Mouse (Mus musculus) forebrain, embryonic 13.5 days (tissue): ENCODE measurements around the gene Mcm9. TPM values are rescaled to one million over a fixed set of nuclear protein-coding genes. Genes with fewer than 3 reads are reported as not detected.
"Not testable (repeated sequence)": the region's sequence is repeated elsewhere in the genome, so short reads cannot be mapped to it uniquely, and the experiment has no call there.

Experiments
- ATAC-seq: fragments of 200-750 bp; cut with Nextera tagmentation; 2 replicates; pipeline ENCODE4 v1.8.0; 2017
- H3K27ac ChIP-seq: fragments of 300-500 bp; sonication (generic); 2 replicates; pipeline ENCODE4 v1.5.1; 2015; ENCODE audit warnings: inconsistent platforms, mild to moderate bottlenecking, moderate library complexity
- H3K27me3 ChIP-seq: fragments of 300-500 bp; sonication (generic); 2 replicates; pipeline ENCODE4 v1.6.1; 2015; ENCODE audit warnings: mild to moderate bottlenecking, inconsistent platforms
- H3K36me3 ChIP-seq: fragments of 300-500 bp; sonication (generic); 2 replicates; pipeline ENCODE4 v1.6.1; 2015; ENCODE audit warnings: mild to moderate bottlenecking, inconsistent platforms; ENCODE audit not compliant: poor library complexity, severe bottlenecking
- H3K4me1 ChIP-seq: fragments of 300-500 bp; sonication (generic); 2 replicates; pipeline ENCODE4 v1.6.1; 2015; ENCODE audit warnings: inconsistent platforms
- H3K4me2 ChIP-seq: fragments of 300-500 bp; sonication (generic); 2 replicates; pipeline ENCODE4 v1.6.1; 2015; ENCODE audit warnings: inconsistent platforms, mild to moderate bottlenecking, moderate library complexity
- H3K4me3 ChIP-seq: fragments of 300-500 bp; sonication (generic); 2 replicates; pipeline ENCODE4 v1.5.1; 2015; ENCODE audit warnings: mild to moderate bottlenecking, inconsistent platforms
- H3K9ac ChIP-seq: fragments of 300-500 bp; sonication (generic); 2 replicates; pipeline ENCODE4 v1.6.1; 2015; ENCODE audit warnings: mild to moderate bottlenecking, inconsistent platforms
- H3K9me3 ChIP-seq: fragments of 300-500 bp; sonication (generic); replicated peaks from 2 replicates; pipeline ENCODE4 v1.6.1; 2016; ENCODE audit warnings: inconsistent platforms
- WGBS: fragments of 180-500 bp; shearing (Covaris S2); methylation state at CpG from one replicate; pipeline ENCODE4 v1.1.7; 2015; 5-methylcytosine and 5-hydroxymethylcytosine counted together
- polyA plus RNA-seq: library from polyadenylated mRNA; unstranded; fragments of >200 nt; fragmentation: Nextera tagmentation; extraction: Ambion mirVana; gene quantifications from 2 replicates; pipeline ENCODE4 v1.2.1, GENCODE M21; 2015

Mcm9 gene
- polyA plus RNA-seq, 1 experiment from 2014 or later = 14.5 TPM

DNA sequence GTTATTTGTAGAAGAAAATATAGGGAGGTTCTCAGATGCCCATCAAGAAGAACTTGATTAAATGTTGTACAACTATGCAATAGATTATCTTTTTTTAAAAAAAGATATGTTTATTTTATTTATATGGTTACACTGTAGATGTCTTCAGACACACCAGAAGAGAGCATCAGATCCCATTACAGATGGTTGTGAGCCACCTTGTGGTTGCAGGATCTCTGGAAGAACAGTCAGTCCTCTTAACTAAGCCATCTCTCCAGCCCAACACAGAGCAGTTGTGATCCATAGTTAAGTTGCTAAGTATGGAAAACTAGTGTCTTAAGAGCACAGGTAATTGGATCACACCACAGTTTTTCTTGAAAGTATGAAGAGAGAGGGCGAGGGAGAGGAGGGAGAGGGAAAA, 117.7 kb downstream of the Mcm9 start:
- no peak overlapping the region for H3K4me3 ChIP-seq
- ATAC-seq = no peak
- H3K4me1 ChIP-seq = no peaks in the 10 kb centered on the region
- WGBS = 60% methylated on average over 1 of the region's 1 CpGs
- no peak overlapping the region for H3K27ac ChIP-seq
- H3K4me2 ChIP-seq = no peak overlapping the region
- H3K9me3 ChIP-seq = no peaks in the 10 kb centered on the region
- H3K27me3 ChIP-seq = peaks cover 10% of the 10 kb centered on the region
- no peak overlapping the region for H3K9ac ChIP-seq
- no peaks in the 10 kb centered on the region for H3K36me3 ChIP-seq

DNA sequence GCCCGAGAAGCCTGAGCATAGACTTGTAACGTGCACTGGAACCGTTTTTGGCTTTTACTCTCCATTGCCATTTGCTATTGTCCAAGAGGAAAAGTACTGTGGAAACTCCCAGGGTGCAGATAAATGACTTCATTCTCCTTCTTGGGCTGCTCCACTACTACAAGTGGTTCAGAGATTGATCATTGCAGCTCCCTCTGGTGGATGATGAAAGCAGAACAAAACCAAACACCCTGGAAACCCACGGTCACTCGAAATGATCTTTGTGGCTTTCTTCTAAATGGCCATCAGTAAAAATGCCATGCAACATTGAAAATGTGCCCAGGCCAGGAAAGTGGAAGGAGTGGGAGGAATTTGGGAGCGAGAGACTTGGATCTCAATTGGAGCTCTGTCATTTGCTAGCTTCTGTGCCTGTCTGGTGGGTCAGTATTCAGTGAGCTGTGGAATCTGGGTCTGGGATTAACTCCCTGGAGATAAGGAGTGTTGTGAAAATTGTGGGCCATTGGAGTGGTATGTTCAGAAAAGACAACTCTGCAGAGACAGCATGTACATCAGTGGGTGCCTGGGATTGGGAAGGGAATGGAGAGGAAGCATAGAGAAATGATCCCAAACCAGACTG, 121.0 kb downstream of the Mcm9 start:
- Histone ChIP-seq H3K4me1 (no peaks in the 10 kb centered on the region), H3K27ac (no peak overlapping the region), H3K9me3 (no peaks in the 10 kb centered on the region), H3K9ac (no peak overlapping the region), H3K27me3 (no peaks in the 10 kb centered on the region), H3K4me3 (no peak overlapping the region), H3K4me2 (no peak overlapping the region), H3K36me3 (no peaks in the 10 kb centered on the region)
- ATAC-seq = peak; percentile 67
- WGBS = 28% methylated on average over 6 of the region's 6 CpGs

DNA sequence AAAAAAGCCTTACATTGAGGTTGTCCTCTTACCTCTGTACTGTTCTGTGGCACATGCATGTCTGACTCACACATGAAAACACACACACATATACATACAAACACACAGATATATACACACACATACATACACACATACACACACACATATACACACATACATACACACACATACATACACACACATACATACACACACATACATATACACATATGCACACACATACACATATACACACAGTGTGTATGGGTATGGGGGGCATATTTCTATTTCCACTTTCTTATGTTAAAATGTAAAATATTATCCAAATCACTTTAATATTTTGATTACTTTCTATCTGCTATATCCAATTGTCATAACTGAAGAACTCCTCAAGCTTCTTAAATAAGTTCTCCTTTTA, 121.6 kb downstream of the Mcm9 start:
- ATAC-seq = no peak; the same call in 1 of the 2 replicates
- H3K27me3 ChIP-seq = no peaks in the 10 kb centered on the region
- peaks cover under 1% of the 10 kb centered on the region for H3K4me1 ChIP-seq
- H3K36me3 ChIP-seq = no peaks in the 10 kb centered on the region
- no peaks in the 10 kb centered on the region for H3K9me3 ChIP-seq
- no peak overlapping the region for H3K27ac ChIP-seq
- no peak overlapping the region for H3K4me2 ChIP-seq
- no peak overlapping the region for H3K9ac ChIP-seq
- H3K4me3 ChIP-seq = no peak overlapping the region

DNA sequence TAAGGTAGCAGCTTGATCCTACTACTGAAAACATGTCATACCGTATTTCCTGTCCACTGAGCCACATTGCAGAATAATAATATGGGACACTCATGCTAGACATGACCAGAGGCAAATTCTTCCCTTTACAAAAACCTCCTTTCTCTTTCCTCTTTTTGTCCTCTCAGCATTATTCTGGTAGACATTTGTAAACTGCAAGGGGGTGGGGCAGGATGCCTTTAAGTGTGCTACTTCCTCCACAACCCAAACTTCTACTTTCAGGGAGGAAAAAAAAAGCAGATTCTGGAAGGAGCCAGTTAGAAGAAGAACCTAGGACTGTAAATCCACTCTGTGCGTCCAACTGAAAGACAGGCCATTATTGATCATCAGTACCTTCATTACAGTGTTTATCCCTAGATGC, 124.7 kb downstream of the Mcm9 start:
- no peaks in the 10 kb centered on the region for H3K36me3 ChIP-seq
- no peak overlapping the region for H3K27ac ChIP-seq
- no peaks in the 10 kb centered on the region for H3K27me3 ChIP-seq
- H3K4me3 ChIP-seq = no peak overlapping the region
- peaks cover 8% of the 10 kb centered on the region for H3K4me1 ChIP-seq
- no peak overlapping the region for H3K9ac ChIP-seq
- no peak for ATAC-seq
- 69% methylated on average over 2 of the region's 2 CpGs for WGBS
- H3K4me2 ChIP-seq = no peak overlapping the region
- H3K9me3 ChIP-seq = no peaks in the 10 kb centered on the region

DNA sequence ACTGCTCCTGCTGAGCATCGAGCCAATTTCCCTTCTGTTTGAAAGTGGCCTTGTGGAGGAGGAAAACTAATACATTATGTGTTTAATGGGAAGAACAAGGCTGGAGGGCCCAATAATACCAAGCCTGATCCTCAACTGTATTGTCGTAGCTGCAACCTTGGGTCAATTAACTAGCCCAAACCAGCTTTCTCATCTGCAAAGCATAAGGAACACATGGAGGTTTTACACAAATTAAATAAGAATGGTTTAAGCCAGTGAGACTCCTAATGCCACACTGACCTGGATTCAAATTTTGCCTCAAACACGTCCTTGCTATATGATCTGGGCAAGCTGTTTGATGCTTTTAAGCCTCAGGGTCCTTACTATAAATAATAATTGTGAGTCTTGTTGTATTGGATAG, 125.2 kb downstream of the Mcm9 start:
- no peak for ATAC-seq
- no peak overlapping the region for H3K9ac ChIP-seq
- H3K4me2 ChIP-seq = no peak overlapping the region
- H3K4me1 ChIP-seq = peaks cover 8% of the 10 kb centered on the region
- no peaks in the 10 kb centered on the region for H3K36me3 ChIP-seq
- WGBS = 65% methylated on average over 3 of the region's 3 CpGs
- H3K27me3 ChIP-seq = no peaks in the 10 kb centered on the region
- H3K9me3 ChIP-seq = no peaks in the 10 kb centered on the region
- H3K27ac ChIP-seq = no peak overlapping the region
- H3K4me3 ChIP-seq = no peak overlapping the region

- Histone ChIP-seq H3K36me3 (no peaks in the 10 kb centered on the region), H3K27ac (0 out of 2 replicates have a peak overlapping the region, but pooled peaks have one; percentile 12), H3K27me3 (no peaks in the 10 kb centered on the region), H3K4me3 (0 out of 2 replicates have a peak overlapping the region, but pooled peaks have one; percentile 1), H3K4me2 (peak overlapping the region; percentile 48), H3K4me1 (peaks cover 8% of the 10 kb centered on the region), H3K9ac (peak overlapping the region; percentile 26; the same call in 1 of the 2 replicates), H3K9me3 (no peaks in the 10 kb centered on the region)
- peak; percentile 84 for ATAC-seq
- WGBS = 40% methylated on average over 21 of the region's 21 CpGs
Measured at GRCm38 (mm10) chr10:53502875-53503816, 127.1 kb downstream of the Mcm9 start.

- Histone ChIP-seq H3K4me1 (peaks cover 8% of the 10 kb centered on the region), H3K36me3 (no peaks in the 10 kb centered on the region), H3K4me3 (no peak overlapping the region), H3K9ac (no peak overlapping the region), H3K9me3 (no peaks in the 10 kb centered on the region), H3K4me2 (no peak overlapping the region), H3K27ac (no peak overlapping the region), H3K27me3 (no peaks in the 10 kb centered on the region)
- no peak for ATAC-seq
- 89% methylated on average over 13 of the region's 13 CpGs for WGBS
Measured at GRCm38 (mm10) chr10:53502471-53502870, 127.8 kb downstream of the Mcm9 start.

- no peak overlapping the region for H3K27ac ChIP-seq
Measured at GRCm38 (mm10) chr10:53499518-53499917, 130.7 kb downstream of the Mcm9 start.

GRCm38 (mm10) chr10:53495349-53495748, 134.9 kb downstream of the Mcm9 start:
- not testable (repeated sequence) for H3K4me2 ChIP-seq, H3K36me3 ChIP-seq, H3K4me1 ChIP-seq, H3K9me3 ChIP-seq, H3K27me3 ChIP-seq, H3K4me3 ChIP-seq, H3K9ac ChIP-seq, ATAC-seq, H3K27ac ChIP-seq
- WGBS = 96% methylated on average over 3 of the region's 3 CpGs

More at GRCm38 (mm10) chr10:53499518-53499917, 130.7 kb downstream of the Mcm9 start:
- no peak overlapping the region for H3K4me2 ChIP-seq
- ATAC-seq = no peak
- no peak overlapping the region for H3K9ac ChIP-seq
- H3K4me3 ChIP-seq = no peak overlapping the region
- peaks cover 8% of the 10 kb centered on the region for H3K4me1 ChIP-seq
- H3K36me3 ChIP-seq = no peaks in the 10 kb centered on the region
- H3K9me3 ChIP-seq = no peaks in the 10 kb centered on the region
- H3K27me3 ChIP-seq = no peaks in the 10 kb centered on the region

GRCm38 (mm10) chr10:53493954-53494353, 136.3 kb downstream of the Mcm9 start:
- Histone ChIP-seq H3K9me3 (no peaks in the 10 kb centered on the region), H3K27ac (no peak overlapping the region), H3K36me3 (no peaks in the 10 kb centered on the region), H3K4me3 (no peak overlapping the region), H3K27me3 (no peaks in the 10 kb centered on the region), H3K9ac (no peak overlapping the region), H3K4me1 (no peaks in the 10 kb centered on the region), H3K4me2 (no peak overlapping the region)
- WGBS = 94% methylated on average over 13 of the region's 13 CpGs
- ATAC-seq = no peak
